Mouse (Mus musculus) limb, embryonic 13.5 days (tissue): ENCODE results near the gene Lypd3. TPM values are rescaled to one million over a fixed set of nuclear protein-coding genes. Genes with fewer than 3 reads are reported as not detected.

Source experiments
- ATAC-seq: fragments of 200-750 bp; cut with Nextera tagmentation; 2 replicates; pipeline ENCODE4 v1.8.0; 2017; ENCODE audit warnings: low read depth, moderate number of reproducible peaks, moderate TSS enrichment; ENCODE audit not compliant: low FRiP score
- H3K27ac ChIP-seq: fragments of 300-500 bp; sonication (generic); 2 replicates; pipeline ENCODE4 v1.5.1; 2015; ENCODE audit warnings: inconsistent platforms, mild to moderate bottlenecking, moderate library complexity
- H3K27me3 ChIP-seq: fragments of 300-500 bp; sonication (generic); 2 replicates; pipeline ENCODE4 v1.6.1; 2015; ENCODE audit warnings: mild to moderate bottlenecking, inconsistent platforms
- H3K36me3 ChIP-seq: fragments of 300-500 bp; sonication (generic); 2 replicates; pipeline ENCODE4 v1.6.1; 2015; ENCODE audit warnings: inconsistent platforms, mild to moderate bottlenecking, moderate library complexity
- H3K4me1 ChIP-seq: fragments of 300-500 bp; sonication (generic); 2 replicates; pipeline ENCODE4 v1.6.1; 2015; ENCODE audit warnings: inconsistent platforms
- H3K4me2 ChIP-seq: fragments of 300-500 bp; sonication (generic); replicated peaks from 2 replicates; pipeline ENCODE4 v1.6.1; 2015; ENCODE audit warnings: inconsistent platforms, mild to moderate bottlenecking, moderate library complexity
- H3K4me3 ChIP-seq: fragments of 300-500 bp; sonication (generic); 2 replicates; pipeline ENCODE4 v1.5.1; 2015; ENCODE audit warnings: moderate library complexity, mild to moderate bottlenecking, inconsistent platforms
- H3K9ac ChIP-seq: fragments of 300-500 bp; sonication (generic); 2 replicates; pipeline ENCODE4 v1.6.1; 2015; ENCODE audit warnings: mild to moderate bottlenecking, inconsistent platforms
- H3K9me3 ChIP-seq: fragments of 300-500 bp; sonication (generic); 2 replicates; pipeline ENCODE4 v1.6.1; 2016; ENCODE audit warnings: inconsistent platforms
- WGBS: fragments of 180-500 bp; shearing (Covaris S2); methylation state at CpG from one replicate; pipeline ENCODE4 v1.1.7; 2015; 5-methylcytosine and 5-hydroxymethylcytosine counted together
- polyA plus RNA-seq: library from polyadenylated mRNA; unstranded; fragments of >200 nt; fragmentation: Nextera tagmentation; extraction: Ambion mirVana; gene quantifications from 2 replicates; pipeline ENCODE4 v1.2.1, GENCODE M21; 2015

Gene Lypd3
- polyA plus RNA-seq, 1 experiment from 2014 or later, result 10.2 TPM

GRCm38 (mm10) chr7:24642491-24642890, 6.1 kb downstream of the Lypd3 start:
- H3K9ac ChIP-seq, result no peak overlapping the region

GRCm38 (mm10) chr7:24644492-24644891, 8.1 kb downstream of the Lypd3 start:
- H3K36me3 ChIP-seq, result no peaks in the 10 kb centered on the region
- H3K9ac ChIP-seq, result no peak overlapping the region
- H3K4me3 ChIP-seq, result no peak overlapping the region
- no peaks in the 10 kb centered on the region for H3K9me3 ChIP-seq
- no peak overlapping the region for H3K27ac ChIP-seq
- H3K27me3 ChIP-seq, result peaks cover 39% of the 10 kb centered on the region
- no peaks in the 10 kb centered on the region for H3K4me1 ChIP-seq
- 79% methylated on average over 6 of the region's 6 CpGs for WGBS
- H3K4me2 ChIP-seq, result no peak overlapping the region
- ATAC-seq, result no peak

More at GRCm38 (mm10) chr7:24642491-24642890, 6.1 kb downstream of the Lypd3 start:
- H3K4me1 ChIP-seq, result peaks cover 10% of the 10 kb centered on the region
- H3K27me3 ChIP-seq, result peaks cover 59% of the 10 kb centered on the region
- H3K9me3 ChIP-seq, result no peaks in the 10 kb centered on the region
- no peak for ATAC-seq
- no peak overlapping the region for H3K4me3 ChIP-seq
- 14% methylated on average over 9 of the region's 9 CpGs for WGBS
- H3K27ac ChIP-seq, result no peak overlapping the region
- H3K4me2 ChIP-seq, result no peak overlapping the region
- H3K36me3 ChIP-seq, result no peaks in the 10 kb centered on the region

- Histone ChIP-seq H3K27ac (no peak overlapping the region), H3K36me3 (no peaks in the 10 kb centered on the region), H3K4me3 (no peak overlapping the region), H3K4me2 (no peak overlapping the region), H3K4me1 (no peaks in the 10 kb centered on the region), H3K27me3 (peaks cover 34% of the 10 kb centered on the region), H3K9ac (no peak overlapping the region), H3K9me3 (no peaks in the 10 kb centered on the region)
- no peak for ATAC-seq
- WGBS, result 68% methylated on average over 7 of the region's 7 CpGs
These were observed 8.6 kb downstream of the Lypd3 start for GRCm38 (mm10) chr7:24644996-24645395.

GRCm38 (mm10) chr7:24646486-24646885, 10.1 kb downstream of the Lypd3 start:
- Histone ChIP-seq H3K9me3 (no peaks in the 10 kb centered on the region), H3K27ac (no peak overlapping the region), H3K36me3 (no peaks in the 10 kb centered on the region), H3K4me3 (no peak overlapping the region), H3K9ac (no peak overlapping the region), H3K27me3 (peaks cover 19% of the 10 kb centered on the region), H3K4me2 (no peak overlapping the region), H3K4me1 (no peaks in the 10 kb centered on the region)
- WGBS, result 69% methylated on average over 7 of the region's 7 CpGs
- ATAC-seq, result no peak

GRCm38 (mm10) chr7:24653681-24654080, 17.3 kb downstream of the Lypd3 start:
- Histone ChIP-seq H3K27me3 (no peaks in the 10 kb centered on the region), H3K4me3 (no peak overlapping the region), H3K27ac (no peak overlapping the region), H3K36me3 (no peaks in the 10 kb centered on the region), H3K9ac (no peak overlapping the region), H3K4me1 (no peaks in the 10 kb centered on the region), H3K4me2 (no peak overlapping the region), H3K9me3 (no peaks in the 10 kb centered on the region)
- WGBS, result 23% methylated on average over 7 of the region's 7 CpGs
- ATAC-seq, result no peak

- WGBS, result 48% methylated on average over 12 of the region's 12 CpGs
- Histone ChIP-seq H3K27ac (no peak overlapping the region), H3K27me3 (no peaks in the 10 kb centered on the region), H3K4me3 (no peak overlapping the region), H3K4me2 (no peak overlapping the region), H3K9ac (no peak overlapping the region), H3K9me3 (no peaks in the 10 kb centered on the region; the same call in 1 of the 2 replicates), H3K36me3 (no peaks in the 10 kb centered on the region), H3K4me1 (no peaks in the 10 kb centered on the region)
- no peak for ATAC-seq
These were observed 23.5 kb downstream of the Lypd3 start for GRCm38 (mm10) chr7:24659737-24660357.

- WGBS, result 69% methylated on average over 17 of the region's 17 CpGs
- no peak for ATAC-seq
These were observed 25.0 kb downstream of the Lypd3 start for GRCm38 (mm10) chr7:24661118-24661904.

GRCm38 (mm10) chr7:24662575-24662974, 26.2 kb downstream of the Lypd3 start:
- H3K36me3 ChIP-seq, result no peaks in the 10 kb centered on the region
- ATAC-seq, result 0 out of 2 replicates have a peak, but pooled peaks have one; percentile 24
- no peaks in the 10 kb centered on the region for H3K27me3 ChIP-seq
- H3K9ac ChIP-seq, result no peak overlapping the region
- WGBS, result 17% methylated on average over 8 of the region's 8 CpGs
- no peak overlapping the region for H3K4me3 ChIP-seq
- no peaks in the 10 kb centered on the region; the same call in 1 of the 2 replicates for H3K9me3 ChIP-seq
- H3K4me1 ChIP-seq, result no peaks in the 10 kb centered on the region
- H3K4me2 ChIP-seq, result no peak overlapping the region
- no peak overlapping the region for H3K27ac ChIP-seq

More at GRCm38 (mm10) chr7:24661118-24661904, 25.0 kb downstream of the Lypd3 start:
- no peak overlapping the region for H3K4me3 ChIP-seq
- H3K27me3 ChIP-seq, result no peaks in the 10 kb centered on the region
- H3K4me2 ChIP-seq, result no peak overlapping the region
- H3K9ac ChIP-seq, result no peak overlapping the region
- no peak overlapping the region for H3K27ac ChIP-seq
- no peaks in the 10 kb centered on the region for H3K4me1 ChIP-seq
- no peaks in the 10 kb centered on the region; the same call in 1 of the 2 replicates for H3K9me3 ChIP-seq
- no peaks in the 10 kb centered on the region for H3K36me3 ChIP-seq

- 42% methylated on average over 8 of the region's 8 CpGs for WGBS
- H3K27me3 ChIP-seq, result no peaks in the 10 kb centered on the region
- ATAC-seq, result no peak
- no peak overlapping the region for H3K4me2 ChIP-seq
- H3K9ac ChIP-seq, result no peak overlapping the region; the same call in 1 of the 2 replicates
- H3K4me1 ChIP-seq, result no peaks in the 10 kb centered on the region
- H3K4me3 ChIP-seq, result no peak overlapping the region
- no peak overlapping the region for H3K27ac ChIP-seq
- no peaks in the 10 kb centered on the region for H3K9me3 ChIP-seq
- H3K36me3 ChIP-seq, result no peaks in the 10 kb centered on the region
These were observed 28.0 kb downstream of the Lypd3 start for GRCm38 (mm10) chr7:24664301-24664700.

GRCm38 (mm10) chr7:24664959-24665358, 28.6 kb downstream of the Lypd3 start:
- no peak for ATAC-seq
- Histone ChIP-seq H3K4me3 (no peak overlapping the region), H3K4me1 (no peaks in the 10 kb centered on the region), H3K4me2 (no peak overlapping the region), H3K27me3 (no peaks in the 10 kb centered on the region), H3K36me3 (no peaks in the 10 kb centered on the region), H3K9me3 (no peaks in the 10 kb centered on the region), H3K9ac (no peak overlapping the region), H3K27ac (no peak overlapping the region)
- WGBS, result 80% methylated on average over 9 of the region's 9 CpGs

GRCm38 (mm10) chr7:24671944-24672439, 35.6 kb downstream of the Lypd3 start:
- no peak overlapping the region for H3K27ac ChIP-seq
- H3K4me2 ChIP-seq, result no peak overlapping the region
- no peaks in the 10 kb centered on the region for H3K9me3 ChIP-seq
- H3K36me3 ChIP-seq, result no peaks in the 10 kb centered on the region
- no peak for ATAC-seq
- H3K9ac ChIP-seq, result no peak overlapping the region
- WGBS, result 90% methylated on average over 23 of the region's 23 CpGs
- H3K4me3 ChIP-seq, result no peak overlapping the region
- H3K4me1 ChIP-seq, result no peaks in the 10 kb centered on the region
- H3K27me3 ChIP-seq, result no peaks in the 10 kb centered on the region

- Histone ChIP-seq H3K9ac (no peak within 1 kb of the TSS), H3K27me3 (no peaks in the 10 kb centered on the region), H3K9me3 (no peaks in the 10 kb centered on the region), H3K4me2 (no peak within 1 kb of the TSS), H3K4me3 (no peak within 1 kb of the TSS), H3K27ac (no peak within 1 kb of the TSS), H3K4me1 (no peaks in the 10 kb centered on the region), H3K36me3 (no peaks in the 10 kb centered on the region)
- ATAC-seq, result no peak
- 85% methylated on average over 9 of the region's 9 CpGs for WGBS
These were observed 40.2 kb downstream of the Lypd3 start, which contains the start of gene Tex101 for GRCm38 (mm10) chr7:24676575-24676974. TSS of gene Tex101 (minus strand) at chr7:24676675.
